Mouse (Mus musculus) liver, postnatal 0 days (tissue): ENCODE data around the gene Sin3a.

Experiments
- CTCF ChIP-seq: sonication (generic); IDR thresholded peaks from 2 replicates; pipeline ENCODE4 v1.5.1; 2016; ENCODE audit warnings: antibody characterized with exemption, low read depth
- EP300 ChIP-seq: IDR thresholded peaks from 2 replicates; pipeline ENCODE4 v1.6.1; 2016; ENCODE audit warnings: antibody characterized with exemption, low read depth, mild to moderate bottlenecking

GRCm38 (mm10) chr9:57149021-57149420 is 77.2 kb downstream of the Sin3a start:
- TF ChIP-seq CTCF, result no peak
- TF ChIP-seq EP300, result no peak
